Mouse (Mus musculus) lung, adult 2 months (tissue): Measurements from ENCODE around the gene Sec24c. TPM values are rescaled to one million over a fixed set of nuclear protein-coding genes. Genes with fewer than 3 reads are reported as not detected.

ENCODE experiments used
- DNase-seq: peaks from one replicate; pipeline ENCODE4 v3.0.0; 2022
- H3K4me1 ChIP-seq: fragments of 200-500 bp; 2 replicates; pipeline ENCODE4 v1.6.1; 2011; ENCODE audit warnings: low read length; ENCODE audit not compliant: control insufficient read depth, insufficient read depth
- H3K4me3 ChIP-seq: fragments of 200-500 bp; replicated peaks from 2 replicates; pipeline ENCODE3; 2011; ENCODE audit warnings: low read depth, mild to moderate bottlenecking, control low read depth, low read length; ENCODE audit errors: extremely low read depth
- CTCF ChIP-seq: fragments of 200-500 bp; IDR thresholded peaks from 2 replicates; pipeline ENCODE4 v1.5.1; 2011; ENCODE audit warnings: mild to moderate bottlenecking, low read length, control low read depth; ENCODE audit not compliant: insufficient read depth
- POLR2A ChIP-seq: fragments of 200-500 bp; IDR thresholded peaks from 2 replicates; pipeline ENCODE4 v1.6.1; 2011; ENCODE audit warnings: low read depth, mild to moderate bottlenecking, control low read depth, low read length, borderline replicate concordance; ENCODE audit errors: extremely low read depth
- WGBS: fragments of 180-500 bp; shearing (Covaris S2); methylation state at CpG from one replicate; pipeline ENCODE4 v1.1.7; 2018; 5-methylcytosine and 5-hydroxymethylcytosine counted together
- polyA plus RNA-seq: library from polyadenylated mRNA; depleted of rRNA; stranded (reverse); fragments of >200 nt; gene quantifications from 2 replicates; pipeline ENCODE4 v1.2.3, GENCODE M21; 2012; rRNA removed

Sec24c gene
- polyA plus RNA-seq, 1 experiment = 175 TPM

GRCm38 (mm10) chr14:20737306-20737705, 63.2 kb downstream of the Sec24c start:
- TF ChIP-seq POLR2A = no peak
- TF ChIP-seq CTCF = peak; percentile 77
- DNase-seq = peak; percentile 70
- WGBS = 35% methylated on average over 14 of the region's 14 CpGs

GRCm38 (mm10) chr14:20738511-20738910, 64.4 kb downstream of the Sec24c start:
- H3K4me1 ChIP-seq = peaks cover 2% of the 10 kb centered on the region; the same call in 1 of the 2 replicates
- WGBS = 82% methylated on average over 8 of the region's 8 CpGs
- TF ChIP-seq POLR2A (no peak), CTCF (no peak)
- no peak overlapping the region for H3K4me3 ChIP-seq
- no peak for DNase-seq

More at GRCm38 (mm10) chr14:20737306-20737705, 63.2 kb downstream of the Sec24c start:
- no peak overlapping the region for H3K4me3 ChIP-seq
- peaks cover 8% of the 10 kb centered on the region for H3K4me1 ChIP-seq

- DNase-seq = peak; percentile 74
- WGBS = 72% methylated on average over 9 of the region's 9 CpGs
- no peak for TF ChIP-seq POLR2A
- no peak for TF ChIP-seq CTCF
Measured at GRCm38 (mm10) chr14:20741301-20741700, 67.2 kb downstream of the Sec24c start.

GRCm38 (mm10) chr14:20743614-20744013, 69.5 kb downstream of the Sec24c start:
- 41% methylated on average over 3 of the region's 3 CpGs for WGBS
- Histone ChIP-seq H3K4me3 (no peak overlapping the region), H3K4me1 (no peaks in the 10 kb centered on the region)
- DNase-seq = no peak
- TF ChIP-seq POLR2A = no peak
- no peak; the same call in 1 of the 2 replicates for TF ChIP-seq CTCF

More at GRCm38 (mm10) chr14:20741301-20741700, 67.2 kb downstream of the Sec24c start:
- Histone ChIP-seq H3K4me1 (no peaks in the 10 kb centered on the region), H3K4me3 (no peak overlapping the region)

Other genes starting within 250 kb of the Sec24c start
- gene Cfap70, start 222.1 kb upstream of the Sec24c start, polyA plus RNA-seq = 1.4 and 1.7 TPM in 2 replicates
- gene Anxa7, start 194.2 kb upstream of the Sec24c start, polyA plus RNA-seq = 83.1 and 88.9 TPM in 2 replicates
- 0.42 and 2.6 TPM in 2 replicates for gene Mss51, start 177.4 kb upstream of the Sec24c start, polyA plus RNA-seq
- gene Ppp3cb, start 127.7 kb upstream of the Sec24c start, polyA plus RNA-seq = 6.5 and 14.2 TPM in 2 replicates
- gene Usp54, start 33.2 kb upstream of the Sec24c start, polyA plus RNA-seq = 14.9 and 17.6 TPM in 2 replicates
- 19.8 TPM in 1 of 2 replicates, not detected in the other for gene Myoz1, start 17.8 kb upstream of the Sec24c start, polyA plus RNA-seq
- gene Synpo2l, start 6.0 kb upstream of the Sec24c start, polyA plus RNA-seq = 1.5 and 4.3 TPM in 2 replicates
- 24.8 and 34.9 TPM in 2 replicates for gene Fut11, start 20.7 kb downstream of the Sec24c start, polyA plus RNA-seq
- 19.7 and 23.2 TPM in 2 replicates for gene Chchd1, start 28.7 kb downstream of the Sec24c start, polyA plus RNA-seq
- gene Zswim8, start 33.2 kb downstream of the Sec24c start, polyA plus RNA-seq = 221 and 236 TPM in 2 replicates
- gene Ndst2, start 60.3 kb downstream of the Sec24c start, polyA plus RNA-seq = 36.9 and 44.0 TPM in 2 replicates
- gene Camk2g, start 119.8 kb downstream of the Sec24c start, polyA plus RNA-seq = 30.1 and 30.9 TPM in 2 replicates
- 2.2 and 6.1 TPM in 2 replicates for gene Plau, start 162.4 kb downstream of the Sec24c start, polyA plus RNA-seq